Mouse (Mus musculus): ENCODE data around the gene Adgrl3.

- no peak for TF ChIP-seq EP300 (IDR thresholded peaks at IDR 0.05; ENCODE audit: insufficient read depth, low read depth, low read length)
- TF ChIP-seq POLR2A (IDR thresholded peaks at IDR 0.05; ENCODE audit: insufficient read depth, low read depth, low read length) = no peak
These were observed 324.4 kb downstream of the Adgrl3 start for GRCm38 (mm10) chr5:81344330-81344729.

Data from heart, adult 2 months (tissue).